Mouse (Mus musculus) lung, adult 2 months (tissue): Measurements from ENCODE around the gene Il2.

ENCODE experiments used
- CTCF ChIP-seq: fragments of 200-500 bp; IDR thresholded peaks from 2 replicates; pipeline ENCODE4 v1.5.1; 2011; ENCODE audit warnings: mild to moderate bottlenecking, low read length, control low read depth; ENCODE audit not compliant: insufficient read depth
- POLR2A ChIP-seq: fragments of 200-500 bp; IDR thresholded peaks from 2 replicates; pipeline ENCODE4 v1.6.1; 2011; ENCODE audit warnings: low read depth, mild to moderate bottlenecking, control low read depth, low read length, borderline replicate concordance; ENCODE audit errors: extremely low read depth

- TF ChIP-seq CTCF: no peak
- no peak for TF ChIP-seq POLR2A
Observed at GRCm38 (mm10) chr3:37154396-37154795, 28.6 kb upstream of the Il2 start.
